Mouse (Mus musculus): ENCODE measurements around the gene Scarf1. TPM values are rescaled to one million over a fixed set of nuclear protein-coding genes. Genes with fewer than 3 reads are reported as not detected.
A peak's percentile ranks its signal among the peaks of the same experiment; 100 is the strongest.

The Scarf1 gene
- polyA plus RNA-seq, 1 experiment from 2014 or later: 3.2 TPM

DNA sequence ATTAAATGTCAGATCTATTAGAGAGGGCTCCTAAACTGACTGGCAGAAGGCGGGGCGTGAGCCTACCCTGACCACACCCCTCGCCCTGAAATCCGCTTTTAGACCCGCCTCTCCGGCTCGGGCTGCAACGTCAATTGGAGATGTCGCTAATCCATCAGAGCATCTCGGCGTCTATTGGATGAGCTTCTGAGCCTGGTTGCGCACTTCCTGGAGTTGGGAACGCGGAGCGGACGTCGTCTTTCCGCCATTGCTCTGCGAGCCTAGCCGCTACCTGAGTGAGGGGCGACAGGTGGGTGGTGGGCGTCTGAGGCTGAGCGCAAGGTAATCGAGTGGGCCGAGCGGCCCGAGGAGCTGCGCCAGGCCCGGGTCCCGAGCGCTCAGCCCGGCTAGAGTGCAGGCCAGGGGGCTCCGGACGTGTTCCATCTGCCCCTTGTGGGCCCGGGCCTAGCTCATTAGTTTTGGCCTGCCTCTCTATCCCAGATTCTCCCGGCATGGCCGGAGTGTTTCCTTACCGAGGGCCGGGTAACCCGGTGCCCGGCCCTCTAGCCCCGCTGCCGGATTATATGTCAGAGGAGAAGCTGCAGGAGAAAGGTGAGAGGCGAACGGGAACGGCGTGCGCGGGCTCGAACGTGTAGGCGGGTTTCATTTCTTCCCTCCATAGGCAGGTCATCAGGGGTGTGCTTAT lies 26.6 kb upstream of the Scarf1 start, which contains the start of gene Prpf8:
Gene Prpf8, plus strand, starts transcription at position 216 of the 685 bp plus-strand sequence.
- peak within 1 kb of the TSS; percentile 91 for H3K4me3 ChIP-seq (ENCODE audit: low read depth, low read length)
- H3K9ac ChIP-seq (ENCODE audit: low read depth, low read length): peak within 1 kb of the TSS; percentile 92
- no peaks in the 10 kb centered on the region for H3K27me3 ChIP-seq (replicated peaks; ENCODE audit: control insufficient read depth, insufficient read depth, low read length)
- H3K36me3 ChIP-seq (ENCODE audit: control insufficient read depth, insufficient read depth): peaks cover 24% of the 10 kb centered on the region
- ATAC-seq: peak; percentile 99
- H3K9me3 ChIP-seq (ENCODE audit: control insufficient read depth): no peaks in the 10 kb centered on the region
- H3K4me1 ChIP-seq (replicated peaks; ENCODE audit: control insufficient read depth, insufficient read depth, low read length): no peaks in the 10 kb centered on the region
- H3K4me2 ChIP-seq (replicated peaks; ENCODE audit: low read depth): peak within 1 kb of the TSS; percentile 69
- H3K27ac ChIP-seq (ENCODE audit: low read depth, low read length): peak within 1 kb of the TSS; percentile 75
- WGBS: 0% methylated on average over 52 of the region's 52 CpGs
- no peak for TF ChIP-seq CTCF (IDR thresholded peaks at IDR 0.05; ENCODE audit: low read depth)

GRCm38 (mm10) chr11:75487496-75487895 lies 25.8 kb upstream of the Scarf1 start:
- Histone ChIP-seq H3K9me3 (ENCODE audit: control insufficient read depth) (no peaks in the 10 kb centered on the region), H3K36me3 (ENCODE audit: control insufficient read depth, insufficient read depth) (peaks cover 31% of the 10 kb centered on the region), H3K4me3 (ENCODE audit: low read depth, low read length) (peak overlapping the region; percentile 91), H3K4me2 (replicated peaks; ENCODE audit: low read depth) (peak overlapping the region; percentile 69), H3K27ac (ENCODE audit: low read depth, low read length) (no peak overlapping the region), H3K4me1 (replicated peaks; ENCODE audit: control insufficient read depth, insufficient read depth, low read length) (no peaks in the 10 kb centered on the region), H3K27me3 (replicated peaks; ENCODE audit: control insufficient read depth, insufficient read depth, low read length) (no peaks in the 10 kb centered on the region), H3K9ac (ENCODE audit: low read depth, low read length) (peak overlapping the region; percentile 92)
- no peak for ATAC-seq
- WGBS: 28% methylated on average over 6 of the region's 6 CpGs
- TF ChIP-seq CTCF (IDR thresholded peaks at IDR 0.05; ENCODE audit: low read depth): no peak

- WGBS: 83% methylated on average over 10 of the region's 10 CpGs
- TF ChIP-seq CTCF (IDR thresholded peaks at IDR 0.05; ENCODE audit: low read depth): no peak
- ATAC-seq: no peak
These were observed 18.9 kb upstream of the Scarf1 start for GRCm38 (mm10) chr11:75494296-75495049.

DNA sequence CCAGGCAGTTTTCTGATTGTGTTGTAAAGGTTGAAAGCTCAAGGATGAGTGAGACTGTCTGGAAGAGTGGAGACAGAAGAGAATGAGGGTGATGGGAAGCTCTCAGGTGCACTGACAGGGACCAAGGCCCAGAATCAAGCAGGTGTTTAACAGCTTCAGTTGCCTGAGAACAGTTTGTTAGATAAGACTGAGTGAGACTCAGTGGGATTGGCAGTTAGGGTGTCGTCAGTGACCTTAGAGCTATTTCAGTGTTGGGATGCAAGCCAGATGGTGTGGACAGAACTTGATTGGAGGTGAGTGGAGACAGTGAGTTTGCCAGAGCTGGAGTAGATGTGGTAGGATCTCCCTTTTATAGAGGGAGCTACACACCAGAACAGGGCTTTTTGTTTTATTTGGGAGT lies 15.2 kb upstream of the Scarf1 start:
- 44% methylated on average over 1 of the region's 1 CpGs for WGBS
- no peak overlapping the region for H3K9ac ChIP-seq (ENCODE audit: low read depth, low read length)
- TF ChIP-seq CTCF (IDR thresholded peaks at IDR 0.05; ENCODE audit: low read depth): no peak

More at GRCm38 (mm10) chr11:75494296-75495049, 18.9 kb upstream of the Scarf1 start:
- H3K4me3 ChIP-seq (ENCODE audit: low read depth, low read length): no peak overlapping the region
- no peaks in the 10 kb centered on the region for H3K9me3 ChIP-seq (ENCODE audit: control insufficient read depth)
- peaks cover 99% of the 10 kb centered on the region for H3K36me3 ChIP-seq (ENCODE audit: control insufficient read depth, insufficient read depth)
- H3K4me2 ChIP-seq (replicated peaks; ENCODE audit: low read depth): no peak overlapping the region
- no peaks in the 10 kb centered on the region for H3K4me1 ChIP-seq (replicated peaks; ENCODE audit: control insufficient read depth, insufficient read depth, low read length)
- no peaks in the 10 kb centered on the region for H3K27me3 ChIP-seq (replicated peaks; ENCODE audit: control insufficient read depth, insufficient read depth, low read length)
- no peak overlapping the region for H3K9ac ChIP-seq (ENCODE audit: low read depth, low read length)
- no peak overlapping the region for H3K27ac ChIP-seq (ENCODE audit: low read depth, low read length)

DNA sequence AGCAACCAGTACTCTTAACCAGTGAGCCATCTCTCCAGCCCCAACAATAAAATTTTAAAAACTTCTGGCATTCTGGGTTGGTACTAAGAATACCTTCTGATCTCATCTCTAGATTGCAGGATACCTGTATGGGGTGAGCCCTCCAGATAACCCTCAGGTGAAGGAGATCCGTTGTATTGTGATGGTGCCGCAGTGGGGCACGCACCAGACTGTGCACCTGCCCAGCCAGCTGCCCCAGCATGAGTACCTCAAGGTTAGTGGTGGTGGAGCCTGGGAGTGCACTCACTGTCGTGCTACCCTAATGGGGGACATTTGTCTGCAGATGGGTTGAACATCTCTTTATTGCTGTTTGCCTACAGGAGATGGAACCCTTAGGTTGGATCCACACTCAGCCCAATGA lies 5.2 kb upstream of the Scarf1 start:
- Histone ChIP-seq H3K27ac (ENCODE audit: low read depth, low read length) (no peak overlapping the region), H3K27me3 (replicated peaks; ENCODE audit: control insufficient read depth, insufficient read depth, low read length) (no peaks in the 10 kb centered on the region), H3K36me3 (ENCODE audit: control insufficient read depth, insufficient read depth) (peaks cover 57% of the 10 kb centered on the region), H3K9ac (ENCODE audit: low read depth, low read length) (no peak overlapping the region), H3K4me2 (replicated peaks; ENCODE audit: low read depth) (no peak overlapping the region), H3K4me1 (replicated peaks; ENCODE audit: control insufficient read depth, insufficient read depth, low read length) (no peaks in the 10 kb centered on the region; the same call in 1 of the 2 replicates), H3K4me3 (ENCODE audit: low read depth, low read length) (no peak overlapping the region), H3K9me3 (ENCODE audit: control insufficient read depth) (no peaks in the 10 kb centered on the region)
- no peak for ATAC-seq
- 94% methylated on average over 4 of the region's 4 CpGs for WGBS
- TF ChIP-seq CTCF (IDR thresholded peaks at IDR 0.05; ENCODE audit: low read depth): no peak

More for the DNA sequence above, 15.2 kb upstream of the Scarf1 start:
- H3K27me3 ChIP-seq (replicated peaks; ENCODE audit: control insufficient read depth, insufficient read depth, low read length): no peaks in the 10 kb centered on the region
- no peaks in the 10 kb centered on the region for H3K9me3 ChIP-seq (ENCODE audit: control insufficient read depth)
- H3K4me1 ChIP-seq (replicated peaks; ENCODE audit: control insufficient read depth, insufficient read depth, low read length): no peaks in the 10 kb centered on the region
- peaks cover 99% of the 10 kb centered on the region for H3K36me3 ChIP-seq (ENCODE audit: control insufficient read depth, insufficient read depth)
- H3K4me3 ChIP-seq (ENCODE audit: low read depth, low read length): no peak overlapping the region
- H3K27ac ChIP-seq (ENCODE audit: low read depth, low read length): no peak overlapping the region; the same call in 1 of the 2 replicates
- no peak overlapping the region for H3K4me2 ChIP-seq (replicated peaks; ENCODE audit: low read depth)
- no peak for ATAC-seq

- Histone ChIP-seq H3K9ac (ENCODE audit: low read depth, low read length) (0 out of 2 replicates have a peak overlapping the region, but pooled peaks have one; percentile 7), H3K4me3 (ENCODE audit: low read depth, low read length) (no peak overlapping the region), H3K9me3 (ENCODE audit: control insufficient read depth) (no peaks in the 10 kb centered on the region), H3K36me3 (ENCODE audit: control insufficient read depth, insufficient read depth) (peaks cover 50% of the 10 kb centered on the region), H3K4me2 (replicated peaks; ENCODE audit: low read depth) (no peak overlapping the region), H3K27ac (ENCODE audit: low read depth, low read length) (0 out of 2 replicates have a peak overlapping the region, but pooled peaks have one; percentile 41), H3K27me3 (replicated peaks; ENCODE audit: control insufficient read depth, insufficient read depth, low read length) (no peaks in the 10 kb centered on the region), H3K4me1 (replicated peaks; ENCODE audit: control insufficient read depth, insufficient read depth, low read length) (no peaks in the 10 kb centered on the region; the same call in 1 of the 2 replicates)
- TF ChIP-seq CTCF (IDR thresholded peaks at IDR 0.05; ENCODE audit: low read depth): no peak
- WGBS: 48% methylated on average over 8 of the region's 8 CpGs
- ATAC-seq: no peak
These were observed 4.4 kb upstream of the Scarf1 start for GRCm38 (mm10) chr11:75508904-75509303.

Data from intestine, postnatal 0 days (tissue).